Mouse (Mus musculus) cortical plate, adult 2 months (tissue): ENCODE measurements around the gene Tssc4.

ENCODE experiments used
- CTCF ChIP-seq: fragments of 200-500 bp; IDR thresholded peaks from 2 replicates; pipeline ENCODE4 v1.5.1; 2011; ENCODE audit warnings: mild to moderate bottlenecking, control low read depth, low read length; ENCODE audit not compliant: insufficient read depth; ENCODE audit errors: extremely low read depth
- POLR2A ChIP-seq: fragments of 200-500 bp; IDR thresholded peaks from 2 replicates; pipeline ENCODE4 v1.6.1; 2011; ENCODE audit warnings: mild to moderate bottlenecking, low read length, control low read depth; ENCODE audit not compliant: insufficient read depth; ENCODE audit errors: extremely low read depth

DNA sequence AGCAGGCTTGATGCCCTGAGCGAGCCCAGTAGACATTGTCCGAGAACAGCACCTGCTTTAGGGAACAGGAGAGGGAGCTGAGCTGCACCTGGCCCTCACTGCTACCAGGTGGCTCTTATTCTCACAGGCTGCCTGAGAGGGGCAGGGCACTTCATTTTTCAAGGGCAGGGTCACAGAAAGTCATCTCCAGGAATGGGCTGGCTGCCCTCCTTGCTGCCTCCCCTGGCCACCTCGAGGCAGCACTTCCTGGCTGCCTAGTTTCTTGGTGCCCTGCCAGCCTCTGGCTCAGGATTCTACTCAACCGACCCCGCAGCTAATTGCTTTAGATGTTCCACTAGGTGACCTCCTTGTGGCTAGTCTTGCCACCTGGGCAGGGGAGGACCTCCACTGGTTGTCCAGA is 39.2 kb downstream of the Tssc4 start:
- no peak for TF ChIP-seq CTCF
- TF ChIP-seq POLR2A = no peak
